Mouse (Mus musculus) v-Abl transformed pro-B cells (cell line): ENCODE results near the gene Slc25a10.

Experiments used
- in situ Hi-C, 2 experiments: fragments of 400-800 bp; cut with MboI; formaldehyde crosslinking; loops; one replicate each; pipeline ENCODE4 v1.15.1; 2025; ENCODE audit not compliant: unreplicated experiment in 2 of 2

The Slc25a10 gene

DNA sequence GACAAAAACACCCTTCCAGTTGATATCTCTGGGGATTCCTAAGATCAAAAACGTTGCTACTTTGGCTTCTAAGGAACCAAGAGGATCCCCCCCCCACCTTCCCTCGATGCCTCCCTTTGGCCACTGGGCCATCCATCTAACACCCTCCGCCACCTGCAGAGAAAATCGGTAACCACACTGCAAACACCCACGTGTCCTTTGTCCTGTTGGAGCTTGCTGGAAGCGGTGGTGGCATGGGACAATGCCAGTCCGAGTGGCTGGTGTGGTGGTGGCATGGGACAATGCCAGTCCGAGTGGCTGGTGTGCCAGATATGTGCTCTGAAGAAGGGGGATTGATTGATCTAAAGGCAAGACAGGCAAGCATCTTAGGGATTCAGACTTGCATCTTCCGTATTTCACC lies 40.0 kb downstream of the Slc25a10 start:
- in situ Hi-C loops, result no loop called here

DNA sequence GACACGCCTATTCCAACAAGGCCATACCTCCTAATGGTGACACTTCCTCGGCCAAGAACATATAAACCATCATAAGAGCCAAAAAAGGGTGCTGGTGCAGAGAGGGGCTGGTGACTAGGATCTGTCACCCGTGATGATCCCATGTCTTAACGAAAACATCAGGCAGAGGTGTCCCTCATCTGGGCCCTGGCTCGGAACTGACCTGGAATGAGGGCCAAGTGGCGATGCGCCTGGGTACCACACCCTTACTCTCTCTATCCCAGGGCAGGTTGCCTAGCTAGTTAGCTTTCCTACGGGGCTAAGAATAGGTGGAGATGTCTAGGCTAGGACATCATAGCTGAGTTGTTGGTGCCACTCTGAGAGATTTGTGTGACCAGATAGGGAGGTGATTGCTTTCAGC lies 42.5 kb downstream of the Slc25a10 start:
- in situ Hi-C loops, result no loop called here

GRCm38 (mm10) chr11:120535145-120535544 lies 43.5 kb downstream of the Slc25a10 start:
- in situ Hi-C loops, result no loop called here

DNA sequence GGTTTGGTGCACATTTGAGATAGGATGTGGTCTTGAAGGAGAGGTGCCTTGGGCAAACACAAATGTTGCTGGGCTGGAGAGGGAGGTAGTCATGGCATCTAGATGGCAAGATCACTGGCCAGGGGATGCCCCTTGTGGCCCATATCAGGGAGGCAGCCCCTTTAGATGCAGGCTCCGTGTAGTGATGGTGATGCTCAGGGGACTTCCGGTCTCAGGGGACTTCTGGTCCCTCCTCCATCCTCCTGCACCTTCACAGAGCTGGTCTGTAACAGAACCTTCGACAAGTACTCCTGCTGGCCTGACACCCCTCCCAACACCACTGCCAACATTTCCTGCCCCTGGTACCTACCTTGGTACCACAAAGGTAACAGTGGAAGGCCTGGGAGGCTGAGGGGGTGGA lies 44.2 kb downstream of the Slc25a10 start:
- in situ Hi-C loops, result no loop called here

GRCm38 (mm10) chr11:120538485-120538884 lies 46.8 kb downstream of the Slc25a10 start:
- in situ Hi-C loops, result no loop called here

GRCm38 (mm10) chr11:120538955-120539284 lies 47.3 kb downstream of the Slc25a10 start:
- in situ Hi-C loops, result no loop called here

GRCm38 (mm10) chr11:120539285-120540014 lies 47.8 kb downstream of the Slc25a10 start:
- in situ Hi-C loops, result no loop called here

DNA sequence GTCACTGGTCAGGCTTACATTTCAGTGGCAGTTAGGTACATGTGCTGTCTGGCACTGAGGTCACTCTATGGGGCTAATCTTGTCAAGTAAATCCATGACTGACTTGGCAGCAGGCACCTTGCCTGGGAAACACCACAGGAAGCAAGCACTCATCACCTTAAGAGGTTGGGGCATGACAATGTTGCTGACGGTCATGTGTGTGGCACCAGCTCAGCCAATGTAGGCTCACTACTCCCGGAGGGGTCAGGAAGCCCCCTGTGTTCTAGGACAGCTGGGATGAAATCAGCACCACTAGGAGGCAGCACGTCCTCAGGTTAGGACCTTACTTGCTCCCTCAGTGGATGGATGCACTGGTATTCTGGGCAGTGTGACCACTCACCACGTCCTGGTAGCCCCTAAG lies 50.3 kb downstream of the Slc25a10 start:
- in situ Hi-C loops, result no loop called here

GRCm38 (mm10) chr11:120542376-120542775 lies 50.7 kb downstream of the Slc25a10 start:
- in situ Hi-C loops, result no loop called here

- in situ Hi-C loops, result no loop called here
Observed at GRCm38 (mm10) chr11:120545964-120546363, 54.3 kb downstream of the Slc25a10 start.

GRCm38 (mm10) chr11:120547469-120547868 lies 55.8 kb downstream of the Slc25a10 start:
- in situ Hi-C loops, result no loop called here

DNA sequence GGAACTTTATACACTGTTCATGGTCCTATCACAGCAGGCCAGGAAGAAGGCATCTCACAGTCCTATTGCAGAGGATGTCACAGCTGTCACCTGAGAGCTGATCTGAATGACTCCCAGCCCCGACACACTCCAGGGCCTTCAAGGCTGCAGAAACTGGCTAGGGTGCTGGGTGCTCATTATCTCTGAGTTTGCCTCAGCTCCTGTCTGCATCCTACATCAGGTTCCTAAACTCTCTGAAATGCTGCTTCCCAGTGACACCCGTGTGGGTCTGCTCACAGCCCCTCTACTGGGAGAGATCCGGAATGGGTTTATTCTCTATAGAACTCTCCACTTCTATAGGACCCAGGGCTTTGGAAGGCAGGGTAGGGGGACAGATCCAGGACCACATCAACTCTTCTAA lies 56.6 kb downstream of the Slc25a10 start:
- in situ Hi-C loops, result no loop called here

GRCm38 (mm10) chr11:120548786-120549167 lies 57.1 kb downstream of the Slc25a10 start:
- in situ Hi-C loops, result no loop called here
